Mouse (Mus musculus) liver, adult 2 months (tissue): Measurements from ENCODE around the gene Rnf213.

Source experiments
- CTCF ChIP-seq: fragments of 200-500 bp; IDR thresholded peaks from 2 replicates; pipeline ENCODE4 v1.5.1; 2011; ENCODE audit warnings: low read depth, low read length, control low read depth
- POLR2A ChIP-seq: fragments of 200-500 bp; IDR thresholded peaks from 2 replicates; pipeline ENCODE4 v1.6.1; 2011; ENCODE audit warnings: low read length, control low read depth; ENCODE audit not compliant: insufficient read depth; ENCODE audit errors: extremely low read depth

DNA sequence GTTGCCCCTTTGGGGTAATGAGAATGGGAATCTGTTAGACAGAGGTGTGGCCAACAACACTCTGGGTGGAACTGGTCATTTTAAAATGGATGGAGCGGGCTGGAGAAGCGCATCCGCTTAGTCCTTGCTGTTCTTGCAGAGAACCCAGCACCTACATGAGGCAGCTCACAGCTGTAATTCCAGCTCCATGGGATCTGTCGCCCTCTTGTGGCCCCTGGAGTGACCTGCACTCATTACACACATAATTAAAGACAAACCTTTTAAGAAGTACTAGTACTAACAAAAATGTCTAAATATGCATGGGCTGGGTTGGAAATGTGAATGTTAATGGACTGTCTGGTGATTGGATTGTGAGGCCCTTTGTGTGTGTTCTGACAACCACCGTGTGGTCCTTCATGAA, 11.7 kb downstream of the Rnf213 start:
- peak; percentile 89 for TF ChIP-seq CTCF
- no peak for TF ChIP-seq POLR2A
